Mouse (Mus musculus): Measurements from ENCODE around the gene Daxx. TPM values are rescaled to one million over a fixed set of nuclear protein-coding genes. Genes with fewer than 3 reads are reported as not detected.

Daxx gene
- total RNA-seq, 4 experiments from 2014 or later: 24.2 to 27.1 (median 26.1) TPM

GRCm38 (mm10) chr17:33920282-33921097 lies 11.3 kb downstream of the Daxx start:
- DNase-seq (ENCODE audit: low spot score in 2 of 2): peak; percentile 69 to 79

- no peak for DNase-seq (ENCODE audit: low spot score in 2 of 2)
These were observed 12.1 kb downstream of the Daxx start for GRCm38 (mm10) chr17:33921361-33921760.

- DNase-seq (ENCODE audit: low spot score in 2 of 2): no peak
These were observed 15.5 kb downstream of the Daxx start for GRCm38 (mm10) chr17:33924577-33925283.

GRCm38 (mm10) chr17:33925406-33926116 lies 16.3 kb downstream of the Daxx start:
- DNase-seq (ENCODE audit: low spot score in 2 of 2): no peak

DNA sequence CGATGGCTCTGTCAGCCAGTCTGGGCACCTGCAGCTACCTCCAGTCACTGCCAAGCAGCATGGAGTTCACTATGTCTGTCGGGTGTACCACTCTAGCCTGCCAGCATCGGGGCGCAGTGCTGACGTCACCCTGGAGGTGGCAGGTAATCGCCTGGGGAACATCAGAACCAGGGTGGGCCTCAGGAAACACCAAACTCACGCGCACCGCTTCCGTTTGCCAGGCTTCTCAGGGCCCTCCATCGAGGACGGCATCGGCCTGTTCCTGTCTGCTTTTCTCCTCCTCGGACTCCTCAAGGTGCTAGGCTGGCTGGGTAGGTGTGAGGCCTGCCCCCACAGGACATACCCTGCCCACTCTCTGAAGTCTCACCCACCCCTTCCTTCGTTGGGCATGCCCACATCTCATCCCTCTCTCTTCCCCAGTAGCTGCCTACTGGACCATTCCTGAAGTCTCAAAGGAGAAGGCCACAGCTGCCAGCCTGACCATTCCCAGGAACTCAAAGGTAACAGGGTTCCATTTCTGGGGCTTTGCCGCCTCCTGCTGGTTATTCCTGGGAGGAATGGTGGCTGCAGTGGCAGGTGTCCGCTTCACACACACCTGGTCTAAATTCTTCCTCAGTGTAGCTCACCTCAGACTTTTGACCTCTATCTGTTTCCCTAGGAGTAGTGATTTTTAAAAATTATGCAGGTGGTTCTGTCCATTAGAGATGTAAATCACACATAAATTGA lies 17.2 kb downstream of the Daxx start:
- no peak for DNase-seq (ENCODE audit: low spot score in 2 of 2)

- no peak for DNase-seq (ENCODE audit: low spot score in 2 of 2)
These were observed 19.2 kb downstream of the Daxx start for GRCm38 (mm10) chr17:33928251-33928947.

DNA sequence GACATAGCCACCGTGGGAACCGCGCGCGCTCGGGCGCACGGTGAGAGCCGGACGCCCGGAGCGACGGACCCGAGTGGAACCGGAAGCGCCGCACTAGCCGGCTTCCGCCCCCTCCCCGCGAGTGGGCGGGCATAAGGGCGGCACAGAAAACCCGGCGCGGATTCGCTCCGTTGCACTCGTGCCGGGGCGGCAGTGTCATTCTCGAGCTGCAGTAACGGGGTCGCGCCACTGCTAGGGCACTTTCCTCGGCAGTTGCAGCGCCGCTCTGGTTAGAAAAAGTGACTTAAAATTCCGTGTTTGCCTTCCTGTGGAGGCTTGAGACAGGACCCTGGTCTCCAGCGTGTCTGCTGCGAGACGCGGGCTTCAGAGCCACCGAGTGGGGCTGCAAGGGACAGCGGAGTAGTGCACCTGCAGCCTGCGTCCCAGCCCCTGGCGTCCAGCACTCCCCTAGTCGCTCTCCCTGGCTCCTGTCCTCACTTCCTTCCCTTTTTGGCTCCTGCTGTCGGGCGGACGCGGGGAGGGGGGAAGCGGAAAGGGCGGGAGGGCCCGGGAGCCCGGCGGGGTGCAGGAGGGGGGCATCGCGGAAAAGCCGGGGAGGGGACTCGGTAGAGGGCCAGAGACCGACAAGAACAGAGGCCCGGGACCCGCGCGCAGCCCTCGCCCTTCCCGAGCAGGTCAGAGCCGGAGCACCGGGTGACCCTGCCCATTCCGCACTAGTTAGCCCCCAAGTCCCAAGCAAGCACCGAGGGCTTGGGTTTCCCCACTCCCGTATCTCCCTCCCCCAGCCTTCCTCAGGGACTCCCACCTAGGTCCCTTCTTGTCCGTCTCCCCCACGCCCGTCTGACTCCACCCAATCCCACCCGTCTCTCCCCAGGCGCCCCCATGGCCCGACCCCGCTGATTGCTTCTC lies 20.4 kb downstream of the Daxx start, which contains the start of gene Rgl2:
TSS of gene Rgl2 (plus strand) at position 173 of the 909 bp plus-strand sequence.
- DNase-seq (ENCODE audit: low spot score in 2 of 2): peak in 1 of 2 experiments; percentile 90

- DNase-seq (ENCODE audit: low spot score in 2 of 2): peak in 1 of 2 experiments; percentile 65
These were observed 21.3 kb downstream of the Daxx start for GRCm38 (mm10) chr17:33930280-33931158.

- no peak for DNase-seq (ENCODE audit: low spot score in 2 of 2)
These were observed 22.1 kb downstream of the Daxx start for GRCm38 (mm10) chr17:33931159-33931866.

- no peak for DNase-seq (ENCODE audit: low spot score in 2 of 2)
These were observed 22.7 kb downstream of the Daxx start for GRCm38 (mm10) chr17:33931947-33932346.

GRCm38 (mm10) chr17:33932448-33932847 lies 23.2 kb downstream of the Daxx start:
- DNase-seq (ENCODE audit: low spot score in 2 of 2): no peak

GRCm38 (mm10) chr17:33932970-33933369 lies 23.8 kb downstream of the Daxx start:
- DNase-seq (ENCODE audit: low spot score in 2 of 2): no peak

DNA sequence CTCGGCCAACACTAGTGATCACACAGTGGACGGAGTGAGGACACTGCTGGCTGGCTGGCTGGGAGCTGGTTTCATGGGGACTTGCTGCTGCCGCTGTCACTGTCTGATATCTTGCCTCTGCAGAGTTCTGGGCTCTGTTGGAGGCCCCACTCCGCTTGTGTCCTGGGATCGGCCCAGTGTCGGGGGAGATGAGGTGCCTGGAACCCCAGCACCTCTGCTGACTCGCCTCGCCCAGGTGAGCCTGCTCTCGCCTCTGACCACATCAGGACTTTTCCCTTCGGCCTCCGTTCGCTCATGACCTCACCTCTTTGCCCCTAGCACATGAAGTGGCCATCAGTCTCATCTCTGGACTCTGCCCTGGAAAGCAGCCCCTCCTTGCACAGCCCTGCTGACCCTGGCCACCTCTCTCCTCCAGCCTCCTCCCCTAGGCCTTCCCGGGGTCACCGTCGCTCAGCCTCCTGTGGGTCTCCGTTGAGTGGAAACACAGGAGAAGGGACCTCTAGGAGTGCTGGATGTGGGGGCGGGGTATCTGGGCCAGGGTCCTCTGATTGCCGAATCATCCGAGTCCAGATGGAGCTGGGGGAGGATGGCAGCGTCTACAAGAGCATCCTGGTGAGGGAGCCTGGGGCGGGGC lies 26.3 kb downstream of the Daxx start:
- no peak for DNase-seq (ENCODE audit: low spot score in 2 of 2)

GRCm38 (mm10) chr17:33936993-33937392 lies 27.8 kb downstream of the Daxx start:
- DNase-seq (ENCODE audit: low spot score in 2 of 2): no peak

DNA sequence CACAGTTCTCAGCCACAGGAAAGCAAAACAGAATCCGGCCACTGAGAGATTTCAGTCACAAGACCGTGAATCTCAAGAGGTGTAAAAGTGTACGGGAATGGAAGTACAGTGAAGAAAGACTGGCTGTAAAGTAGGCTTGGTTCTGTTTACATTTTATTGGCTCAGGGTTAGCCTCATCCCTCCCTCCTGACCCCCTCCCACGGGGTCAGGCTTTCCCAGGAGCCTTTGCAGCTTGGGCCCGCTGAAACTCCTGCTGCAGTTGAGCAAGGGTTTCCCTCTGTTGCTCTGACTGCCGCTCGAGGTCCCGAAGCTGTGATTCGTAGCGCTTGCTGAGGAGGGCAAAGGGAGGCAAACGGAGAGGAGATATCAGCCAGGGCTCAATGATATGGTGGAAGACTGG lies 29.6 kb downstream of the Daxx start:
- no peak for DNase-seq (ENCODE audit: low spot score in 2 of 2)

GRCm38 (mm10) chr17:33940206-33940805 lies 31.1 kb downstream of the Daxx start, which contains the start of the genes Pfdn6 and Wdr46:
Gene Pfdn6, minus strand, starts transcription at chr17:33940343.
Gene Wdr46, plus strand, starts transcription at chr17:33940660.
- DNase-seq (ENCODE audit: low spot score in 2 of 2): peak; percentile 84 to 86

DNA sequence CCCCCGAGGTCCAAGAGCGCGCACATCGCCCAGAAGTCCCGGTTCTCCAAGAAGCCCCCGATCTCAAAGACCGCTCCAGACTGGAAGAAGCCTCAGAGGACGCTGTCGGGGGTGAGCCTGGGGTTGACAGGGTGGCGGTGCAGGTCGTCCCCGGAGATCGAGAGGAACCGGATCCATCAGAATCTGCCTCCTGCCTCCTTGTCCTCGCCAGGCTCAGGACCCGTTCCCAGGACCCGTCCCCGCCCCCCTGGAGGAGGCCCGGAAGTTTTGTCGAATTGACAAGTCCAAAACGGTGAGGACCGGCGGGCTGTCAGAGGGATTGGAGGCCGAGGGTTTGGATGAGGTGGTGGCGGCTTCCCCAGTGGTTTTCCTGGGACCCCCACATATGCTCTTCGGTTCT lies 31.8 kb downstream of the Daxx start:
- no peak for DNase-seq (ENCODE audit: low spot score in 2 of 2)
